ENCODE assay signal across 8 mouse cellular contexts in the genomic region with DNA sequence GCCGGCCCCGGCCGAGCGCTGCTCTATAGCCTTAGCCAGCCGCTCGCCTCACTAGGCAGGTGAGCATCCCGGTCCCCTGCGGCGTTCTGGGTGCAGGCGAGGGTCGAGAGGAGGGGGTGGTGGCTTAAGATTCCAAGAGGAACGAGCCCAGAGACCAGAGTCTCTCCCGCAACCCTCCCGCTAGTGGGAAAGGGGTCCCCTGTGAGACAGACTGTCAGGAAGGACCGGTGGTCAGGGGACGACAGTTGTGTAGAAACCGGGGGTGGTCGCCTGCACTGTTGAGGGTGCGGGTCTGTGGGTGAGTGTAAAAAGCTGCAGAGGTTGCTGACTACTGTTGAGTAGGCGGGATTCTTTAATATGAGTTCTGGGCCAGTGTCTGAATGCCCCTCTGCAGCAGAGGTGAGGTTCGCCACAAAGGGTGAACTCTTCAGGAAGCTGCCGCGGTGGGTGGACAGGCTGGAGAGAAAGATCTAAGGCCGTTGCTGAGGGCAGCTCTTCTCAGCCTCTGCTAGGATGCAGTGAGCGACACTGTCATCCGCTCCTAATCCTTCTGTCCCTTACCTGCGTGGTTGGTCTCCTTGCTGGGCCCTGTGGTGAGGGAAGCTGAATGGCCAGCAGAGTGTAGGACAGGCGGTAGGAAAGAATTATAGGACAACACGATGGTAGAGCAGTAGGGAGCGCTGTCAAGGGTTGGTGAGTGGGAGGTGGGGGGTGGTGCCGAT. TPM values are rescaled to one million over a fixed set of nuclear protein-coding genes. Genes with fewer than 3 reads are reported as not detected.
DNase-seq lines count a peak whose midpoint lies in the region; ATAC-seq and TF ChIP-seq lines count a peak whose summit lies in the region.

No protein-coding gene starts in this region.

- no peak for TF ChIP-seq CTCF in kidney, adult 2 months (conservative IDR thresholded peaks at IDR 0.05; ENCODE audit: insufficient read depth, insufficient read length, low read depth, low read length)
- TF ChIP-seq CTCF in brain, embryonic 14.5 days (IDR thresholded peaks at IDR 0.05; ENCODE audit: borderline replicate concordance, extremely low read depth, insufficient read depth, insufficient read length) = no peak

- H3K4me3 ChIP-seq in kidney, adult 2 months (ENCODE audit: insufficient read depth, low read depth, low read length) = peak overlapping the region; percentile 43
- H3K4me3 ChIP-seq in hindbrain, embryonic 16.5 days (ENCODE audit: low read length) = peak overlapping the region; percentile 51
- peak overlapping the region; percentile 54 for H3K4me3 ChIP-seq in midbrain, embryonic 16.5 days (ENCODE audit: low read depth, low read length)

- H3K27ac ChIP-seq in kidney, adult 2 months (ENCODE audit: insufficient read depth, low read depth, low read length) = no peak overlapping the region
- H3K27ac ChIP-seq in hindbrain, embryonic 16.5 days (ENCODE audit: low read depth, low read length) = no peak overlapping the region
- H3K27ac ChIP-seq in midbrain, embryonic 16.5 days (ENCODE audit: low read length) = peak overlapping the region; percentile 68; the same call in 1 of the 2 replicates

- ATAC-seq in hindbrain, embryonic 16.5 days = peak; percentile 46
- ATAC-seq in midbrain, embryonic 16.5 days = peak; percentile 39; the same call in 1 of the 2 replicates

- H3K27me3 ChIP-seq in kidney, adult 2 months (replicated peaks; ENCODE audit: control insufficient read depth, insufficient read depth, low read length) = peaks cover 10% of the 10 kb centered on the region; the same call in 1 of the 2 replicates
- H3K27me3 ChIP-seq in hindbrain, embryonic 16.5 days (replicated peaks; ENCODE audit: control insufficient read depth, insufficient read depth, low read length) = peaks cover 59% of the 10 kb centered on the region
- H3K27me3 ChIP-seq in midbrain, embryonic 16.5 days (ENCODE audit: control insufficient read depth, insufficient read depth, low read depth, low read length) = peaks cover 60% of the 10 kb centered on the region

- H3K4me2 ChIP-seq in hindbrain, embryonic 16.5 days (ENCODE audit: low read length) = peak overlapping the region; percentile 92
- peak overlapping the region; percentile 99 for H3K4me2 ChIP-seq in midbrain, embryonic 16.5 days (ENCODE audit: low read length)

- WGBS in kidney, adult 2 months = 9% methylated on average over 31 of the region's 31 CpGs
- whole genome bisulfite sequencing in hindbrain, embryonic 16.5 days = 1% methylated on average over 31 of the region's 31 CpGs
- WGBS in midbrain, embryonic 16.5 days = under 1% methylated on average over 31 of the region's 31 CpGs

- H3K9ac ChIP-seq in hindbrain, embryonic 16.5 days (ENCODE audit: low read depth, low read length) = peak overlapping the region; percentile 63
- peak overlapping the region; percentile 74 for H3K9ac ChIP-seq in midbrain, embryonic 16.5 days (ENCODE audit: low read depth, low read length)

- no peak for TF ChIP-seq POLR2A in kidney, adult 2 months (IDR thresholded peaks at IDR 0.05; ENCODE audit: low read depth, low read length)
- no peak for TF ChIP-seq POLR2A in brain, embryonic 14.5 days (IDR thresholded peaks at IDR 0.05; ENCODE audit: borderline replicate concordance, extremely low read depth, insufficient read depth, insufficient read length, poor library complexity, severe bottlenecking)

- no peaks in the 10 kb centered on the region for H3K4me1 ChIP-seq in kidney, adult 2 months (ENCODE audit: control insufficient read depth, insufficient read depth, low read length)
- H3K4me1 ChIP-seq in hindbrain, embryonic 16.5 days (ENCODE audit: control insufficient read depth, insufficient read depth, low read depth, low read length) = peaks cover 8% of the 10 kb centered on the region; the same call in 1 of the 2 replicates
- peaks cover 11% of the 10 kb centered on the region for H3K4me1 ChIP-seq in midbrain, embryonic 16.5 days (ENCODE audit: control insufficient read depth, insufficient read depth, low read length)

- H3K36me3 ChIP-seq in kidney, adult 2 months (ENCODE audit: control insufficient read depth, insufficient read depth, low read length) = no peaks in the 10 kb centered on the region
- no peaks in the 10 kb centered on the region for H3K36me3 ChIP-seq in hindbrain, embryonic 16.5 days (ENCODE audit: control insufficient read depth, insufficient read depth, low read length)
- H3K36me3 ChIP-seq in midbrain, embryonic 16.5 days (ENCODE audit: control insufficient read depth, insufficient read depth, low read length) = no peaks in the 10 kb centered on the region

- DNase-seq in kidney, adult 2 months = no peak
- no peak for DNase-seq in kidney, adult 11 months
- DNase-seq in brain, embryonic 14.5 days (ENCODE audit: low read depth) = peak; percentile 11
- DNase-seq in urinary bladder, postnatal 10 days (ENCODE audit: low spot score) = no peak
- no peak for DNase-seq in right cerebral cortex, postnatal 4 days
- no peak for DNase-seq in cerebellum, postnatal 10 days

- no peaks in the 10 kb centered on the region for H3K9me3 ChIP-seq in hindbrain, embryonic 16.5 days (ENCODE audit: control insufficient read depth, low read length)
- no peaks in the 10 kb centered on the region for H3K9me3 ChIP-seq in midbrain, embryonic 16.5 days (replicated peaks; ENCODE audit: control insufficient read depth, low read length, poor library complexity, severe bottlenecking)

RNA-seq across cellular contexts. Expression of gene Tal1, which starts 7.5 kb away (rescaled TPM):
- 1.7 and 1.8 TPM in 2 replicates for polyA plus RNA-seq in kidney, adult 2 months (2012; rRNA removed)
- 20.7 and 29.7 TPM in 2 replicates for polyA plus RNA-seq in brain, embryonic 14.5 days (2012; rRNA removed)
- 1.2 and 2.0 TPM in 2 replicates for polyA plus RNA-seq in hindbrain, embryonic 16.5 days (2015; fragmentation: Nextera tagmentation; extraction: Ambion mirVana)
- polyA plus RNA-seq in midbrain, embryonic 16.5 days (2015; fragmentation: Nextera tagmentation; extraction: Ambion mirVana) = 4.6 and 6.4 TPM in 2 replicates

RNA-seq across cellular contexts. Expression of gene Pdzk1ip1, which starts 24.8 kb away (rescaled TPM):
- polyA plus RNA-seq in kidney, adult 2 months (2012; rRNA removed) = 3,641 and 4,008 TPM in 2 replicates
- polyA plus RNA-seq in brain, embryonic 14.5 days (2012; rRNA removed) = 3.4 and 3.9 TPM in 2 replicates
- 2.3 and 3.0 TPM in 2 replicates for polyA plus RNA-seq in hindbrain, embryonic 16.5 days (2015; fragmentation: Nextera tagmentation; extraction: Ambion mirVana)
- 2.0 and 2.3 TPM in 2 replicates for polyA plus RNA-seq in midbrain, embryonic 16.5 days (2015; fragmentation: Nextera tagmentation; extraction: Ambion mirVana)

Comparison
In these comparisons a context has a peak if more than half of its experiments do, and no peak if none do; other contexts are left out.
1. RNA of gene Pdzk1ip1, which starts 24.8 kb away (polyA plus RNA-seq): 3,641 to 4,008 TPM in kidney, adult 2 months; 3.4 to 3.9 TPM in brain, embryonic 14.5 days, 2.0 to 2.3 TPM in midbrain, embryonic 16.5 days and 2.3 to 3.0 TPM in hindbrain, embryonic 16.5 days; every median in the first group is over 100 times any median in the second.
2. Peak in every context shown above with its lines, with median percentiles within 50 percentile points of each other: H3K4me3 ChIP-seq.